Comparison of ENCODE assay signal across 7 mouse cellular contexts in genomic region chr10:82985700-82986131, GRCm38 (mm10). TPM values are rescaled to one million over a fixed set of nuclear protein-coding genes. Genes with fewer than 3 reads are reported as not detected.
DNase-seq lines count a peak whose midpoint lies in the region; ATAC-seq and TF ChIP-seq lines count a peak whose summit lies in the region.

No protein-coding gene starts in this region.

- H3K9me3 ChIP-seq in forebrain, embryonic 10.5 days: no peaks in the 10 kb centered on the region
- H3K9me3 ChIP-seq in hindbrain, postnatal 0 days (ENCODE audit: low read length): no peaks in the 10 kb centered on the region

- peak overlapping the region; percentile 95 for H3K4me2 ChIP-seq in hindbrain, postnatal 0 days (ENCODE audit: low read depth, low read length)

- H3K9ac ChIP-seq in hindbrain, postnatal 0 days (replicated peaks; ENCODE audit: low read length): peak overlapping the region; percentile 67

- 0% methylated on average over 32 of the region's 32 CpGs for WGBS in bone marrow, adult 2 months
- WGBS in forebrain, embryonic 10.5 days: under 1% methylated on average over 32 of the region's 32 CpGs
- WGBS in hindbrain, postnatal 0 days: under 1% methylated on average over 31 of the region's 32 CpGs

- no peak for TF ChIP-seq POLR2A in bone marrow, adult 2 months (IDR thresholded peaks at IDR 0.05; ENCODE audit: borderline replicate concordance, control insufficient read depth, low read depth, low read length)

- peak overlapping the region; percentile 89 for H3K4me3 ChIP-seq in bone marrow, adult 2 months (replicated peaks; ENCODE audit: control insufficient read depth, low read depth, low read length)
- H3K4me3 ChIP-seq in forebrain, embryonic 10.5 days: peak overlapping the region; percentile 84
- H3K4me3 ChIP-seq in hindbrain, postnatal 0 days (ENCODE audit: low read length): peak overlapping the region; percentile 87

- peaks cover 74% of the 10 kb centered on the region for H3K27me3 ChIP-seq in forebrain, embryonic 10.5 days (ENCODE audit: poor library complexity, severe bottlenecking)
- H3K27me3 ChIP-seq in hindbrain, postnatal 0 days (ENCODE audit: insufficient read depth, low read length): no peaks in the 10 kb centered on the region

- peak overlapping the region; percentile 97 for H3K27ac ChIP-seq in bone marrow, adult 2 months (ENCODE audit: control insufficient read depth, insufficient read depth, low read depth, low read length, poor library complexity)
- peak overlapping the region; percentile 89 for H3K27ac ChIP-seq in forebrain, embryonic 10.5 days
- peak overlapping the region; percentile 80 for H3K27ac ChIP-seq in hindbrain, postnatal 0 days

- H3K4me1 ChIP-seq in bone marrow, adult 2 months (ENCODE audit: control insufficient read depth, insufficient read depth, low read length): peaks cover 7% of the 10 kb centered on the region
- H3K4me1 ChIP-seq in forebrain, embryonic 10.5 days: peaks cover 49% of the 10 kb centered on the region
- H3K4me1 ChIP-seq in hindbrain, postnatal 0 days (ENCODE audit: insufficient read depth, low read length): 0 out of 2 replicates have a peak, but pooled peaks cover 5% of the 10 kb centered on the region

- TF ChIP-seq CTCF in bone marrow, adult 2 months (IDR thresholded peaks at IDR 0.05; ENCODE audit: control insufficient read depth, insufficient read depth, low read length): no peak
- TF ChIP-seq CTCF in hindbrain, postnatal 0 days (IDR thresholded peaks at IDR 0.05; ENCODE audit: low read depth): peak; percentile 61

- no peaks in the 10 kb centered on the region for H3K36me3 ChIP-seq in forebrain, embryonic 10.5 days (replicated peaks)
- H3K36me3 ChIP-seq in hindbrain, postnatal 0 days (ENCODE audit: insufficient read depth, low read length): no peaks in the 10 kb centered on the region

- ATAC-seq in hindbrain, postnatal 0 days: peak; percentile 33; the same call in 1 of the 2 replicates
- ATAC-seq in megakaryocyte progenitor cell, adult 5-6 weeks (replicated peaks; ENCODE audit: poor library complexity): peak; percentile 3; the same call in 1 of the 2 replicates

- peak; percentile 59 for DNase-seq in Muller cell, postnatal 12 days (ENCODE audit: inconsistent ontology term)
- DNase-seq in forebrain, embryonic 10.5 days (ENCODE audit: extremely low spot score, low spot score): no peak
- DNase-seq in hindbrain, postnatal 0 days (ENCODE audit: low spot score): peak; percentile 77
- DNase-seq in left cerebral cortex, adult 8-10 months (ENCODE audit: low spot score in 2 of 2): peak; percentile 31 to 40
- DNase-seq in spleen, adult 12 weeks (ENCODE audit: low spot score): peak; percentile 45

RNA-seq across cellular contexts. Expression of gene Chst11, which starts 0.4 kb away (rescaled TPM):
- polyA plus RNA-seq in bone marrow, adult 2 months (2011; ENCODE audit: insufficient read depth, insufficient read length, low replicate concordance, missing spikeins): 5.3 and 6.4 TPM in 2 replicates
- 0.99 and 1.1 TPM in 2 replicates for polyA plus RNA-seq in forebrain, embryonic 10.5 days (2016; fragmentation: Nextera tagmentation; extraction: Ambion mirVana)
- total RNA-seq in hindbrain, postnatal 0 days (2014; rRNA removed): 22.3 and 26.7 TPM in 2 replicates
- polyA plus RNA-seq in hindbrain, postnatal 0 days (2015; fragmentation: Nextera tagmentation; extraction: Ambion mirVana): 2.5 and 2.9 TPM in 2 replicates
- 10 to 100 TPM; 33.0 to 38.0 (median 33.5) TPM for total RNA-seq in left cerebral cortex, adult 8-10 months (2022)
- total RNA-seq in megakaryocyte progenitor cell, adult 5-6 weeks (2015): 19.2 and 20.0 TPM in 2 replicates
- total RNA-seq in megakaryocyte progenitor cell, adult 5-6 weeks (2017): 20.4 and 22.2 TPM in 2 replicates
